Mouse (Mus musculus) thymus, postnatal 25 days (tissue): ENCODE results near the gene Btbd7.

ENCODE experiments used
- DNase-seq: peaks from one replicate; pipeline ENCODE4 v3.0.0; 2022

Btbd7 gene

DNA sequence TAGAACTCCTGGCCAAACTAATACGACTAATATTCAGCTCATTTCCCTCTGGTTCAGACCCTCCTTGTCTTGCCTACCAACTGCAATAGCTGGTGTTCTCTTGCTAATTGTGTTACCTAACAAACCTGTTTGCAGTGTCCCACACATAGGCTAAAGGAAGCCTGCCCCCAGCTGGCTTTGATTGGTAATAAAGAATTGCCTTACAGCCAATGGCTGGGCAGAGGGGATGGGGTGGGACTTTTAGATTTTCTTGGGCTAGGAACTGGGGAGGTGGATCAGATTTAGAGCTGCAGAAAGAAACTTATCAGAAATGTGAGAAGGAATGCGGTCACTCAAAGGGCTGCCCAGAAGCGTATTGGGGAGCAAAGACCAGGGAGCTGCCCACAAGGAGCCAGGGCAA lies 98.8 kb downstream of the Btbd7 start:
- DNase-seq = no peak

DNA sequence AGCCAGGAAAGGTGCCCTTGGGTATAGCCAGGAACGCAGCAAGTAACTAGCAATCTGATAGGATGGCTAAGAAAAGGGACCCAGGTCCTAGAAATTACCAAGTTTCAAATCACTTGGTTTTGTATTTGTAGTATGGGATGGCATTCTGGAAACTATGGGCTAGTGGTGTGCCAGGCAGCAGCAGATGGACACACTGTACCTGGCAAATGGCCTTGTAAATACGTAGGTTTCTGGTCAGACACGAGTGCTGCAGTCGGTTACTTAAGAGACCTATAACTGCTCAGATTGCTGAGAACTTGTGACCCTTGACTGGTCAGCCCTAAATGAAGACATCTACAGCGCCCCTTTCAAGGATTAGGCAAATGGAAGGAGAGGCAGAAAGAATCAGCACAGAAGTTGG lies 100.1 kb downstream of the Btbd7 start:
- no peak for DNase-seq

DNA sequence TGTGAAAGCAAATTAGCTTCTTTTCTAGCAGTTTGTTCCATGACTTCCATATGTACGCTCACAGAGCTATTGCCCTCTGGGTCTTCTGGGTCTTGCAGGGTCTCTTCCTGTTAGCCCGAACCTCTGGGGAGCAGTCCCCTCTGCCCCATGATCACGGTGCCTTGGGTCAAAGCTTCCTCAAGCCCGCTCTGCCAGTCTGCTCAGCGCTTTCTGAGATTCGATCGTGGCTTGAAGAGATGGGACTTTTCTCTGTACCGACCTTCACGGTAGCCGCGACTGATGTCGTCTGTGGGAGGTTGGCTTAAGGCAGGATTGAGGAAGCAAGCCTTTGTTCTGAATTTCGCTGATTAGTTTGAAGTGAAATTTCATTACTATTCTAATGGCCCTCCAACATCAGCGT lies 102.2 kb downstream of the Btbd7 start:
- no peak for DNase-seq

DNA sequence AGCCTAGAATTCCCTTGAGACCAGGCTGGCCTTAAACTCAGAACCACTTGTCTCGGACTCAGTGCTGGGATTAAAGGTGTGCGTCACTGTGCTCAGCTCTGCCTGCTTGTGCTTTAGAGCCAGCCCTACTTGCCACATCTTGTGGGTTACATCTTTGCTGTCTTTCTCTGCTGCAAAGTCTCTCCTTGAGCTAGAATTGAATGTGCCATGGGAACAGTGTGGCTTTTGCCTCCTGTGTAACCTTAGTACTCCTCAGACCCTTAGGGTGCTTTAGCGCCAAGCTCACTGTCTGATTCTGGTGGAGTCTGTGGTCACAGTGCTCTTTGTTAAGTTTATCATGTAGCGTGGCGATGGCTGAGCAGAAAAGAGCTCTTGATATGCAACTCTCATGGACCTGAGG lies 105.6 kb downstream of the Btbd7 start:
- DNase-seq = no peak

DNA sequence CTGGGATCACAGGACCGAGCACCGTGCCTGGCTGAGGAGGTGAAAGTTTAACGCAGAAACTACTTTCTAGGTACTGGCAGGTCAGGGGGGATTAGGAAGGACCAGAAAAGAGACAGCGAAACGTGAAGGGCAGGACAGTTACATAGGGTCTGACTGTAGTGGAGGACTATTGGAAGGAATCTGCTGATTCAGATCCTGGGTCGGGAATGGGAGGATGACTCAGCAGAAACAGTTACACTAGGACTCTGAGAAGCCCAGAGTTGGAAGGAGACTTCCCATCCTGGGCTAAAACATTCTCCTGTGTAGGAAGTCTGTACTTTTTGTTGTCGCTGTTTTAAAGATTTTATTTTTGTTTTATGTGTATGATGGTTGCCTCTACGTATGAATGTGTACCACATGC lies 106.7 kb downstream of the Btbd7 start:
- no peak for DNase-seq

DNA sequence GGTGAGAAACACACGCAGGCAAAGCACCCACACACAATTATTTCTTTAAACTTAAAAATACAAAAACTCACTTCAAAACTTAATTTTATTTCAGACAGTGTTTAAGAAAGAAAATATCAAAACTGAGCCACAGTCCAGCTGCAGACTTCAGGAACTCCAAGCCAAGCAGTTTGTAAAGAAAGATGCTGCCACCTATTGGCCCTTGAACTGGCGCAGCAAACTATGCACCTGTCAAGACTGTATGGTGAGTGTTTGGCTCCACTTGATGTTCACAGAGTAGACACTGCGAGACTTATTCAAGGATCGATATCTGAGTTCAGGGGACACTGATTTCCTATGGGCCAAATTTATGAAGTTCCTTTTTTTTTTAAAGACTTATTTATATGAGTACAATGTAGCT lies 109.3 kb downstream of the Btbd7 start:
- DNase-seq = peak; percentile 55

DNA sequence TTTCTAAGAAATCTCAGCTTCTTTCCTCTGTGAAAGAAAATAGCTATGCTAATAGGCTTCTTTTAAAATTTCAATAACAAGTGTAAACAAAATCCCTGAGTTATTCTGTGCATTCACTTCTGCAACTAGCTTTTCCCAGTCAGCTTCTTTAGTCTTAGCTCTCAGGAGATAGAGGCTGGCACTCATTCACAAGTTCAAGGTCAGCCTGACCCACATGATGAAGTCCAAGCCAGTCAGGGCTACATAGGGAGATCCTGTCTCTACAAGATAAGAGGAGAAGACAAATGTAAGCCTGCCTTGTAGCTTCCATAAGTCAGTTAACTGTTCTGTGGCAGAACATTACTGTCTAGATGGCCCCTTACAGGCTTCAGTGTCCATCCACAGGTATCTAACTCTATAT lies 114.6 kb downstream of the Btbd7 start:
- DNase-seq = no peak

DNA sequence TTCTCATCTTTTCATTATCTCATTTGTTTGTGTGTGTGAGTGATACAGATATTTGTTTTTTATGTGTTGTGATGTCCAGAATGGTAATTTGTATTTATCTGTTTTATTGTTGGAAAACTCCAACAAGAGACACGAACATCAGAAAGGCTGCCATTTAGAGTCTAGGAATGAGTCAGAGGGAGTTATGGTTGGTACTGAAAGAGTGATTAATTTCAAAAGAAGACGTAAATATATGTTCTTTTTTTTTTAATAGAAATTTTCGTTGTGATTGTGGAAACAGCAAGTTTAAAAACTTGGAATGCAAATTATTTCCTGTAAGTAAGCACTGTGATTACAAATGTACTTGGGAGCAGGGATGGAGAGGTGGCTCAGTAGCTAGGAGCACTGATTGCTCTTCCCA lies 116.6 kb downstream of the Btbd7 start:
- DNase-seq = no peak

DNA sequence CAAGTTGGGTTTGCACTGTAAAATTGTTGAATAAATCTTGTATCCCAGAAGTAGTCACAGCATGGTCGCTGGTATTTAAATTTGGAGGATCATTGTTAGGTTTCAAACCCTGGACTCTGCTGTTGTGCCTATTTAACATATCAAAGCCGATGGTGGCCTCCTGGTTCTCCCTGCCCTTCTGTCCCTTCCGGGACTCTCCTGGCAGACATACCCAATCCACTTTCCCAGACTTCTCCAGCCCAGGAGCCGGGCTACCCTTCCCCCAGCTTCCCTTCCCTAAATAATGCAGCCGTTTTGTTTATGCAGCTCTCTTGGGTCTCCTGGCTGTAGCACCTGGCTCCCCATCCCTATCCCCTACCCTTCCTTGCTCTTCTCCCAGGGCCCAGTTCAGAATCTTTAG lies 119.3 kb downstream of the Btbd7 start:
- no peak for DNase-seq

DNA sequence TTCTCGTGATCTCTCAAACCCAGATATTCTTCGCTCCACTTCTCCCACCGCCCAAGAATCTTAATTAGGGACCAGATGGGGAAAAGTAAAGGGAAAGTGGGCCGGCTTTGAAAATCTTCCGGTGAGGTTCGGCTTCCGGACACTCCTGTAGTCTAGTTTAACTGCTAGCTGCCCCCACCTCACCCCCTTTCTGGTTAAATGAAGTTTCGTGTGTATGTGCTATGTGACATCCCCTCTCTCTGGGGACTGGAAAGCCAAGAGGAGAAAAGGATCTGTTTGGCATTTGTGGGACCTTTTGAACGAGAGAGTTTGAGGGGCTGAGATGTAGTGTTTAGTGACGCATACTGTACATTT lies 119.9 kb downstream of the Btbd7 start, which contains the start of gene Gm20604:
Gm20604 (minus strand) TSS at position 270 of the 354 bp plus-strand sequence.
- no peak for DNase-seq

DNA sequence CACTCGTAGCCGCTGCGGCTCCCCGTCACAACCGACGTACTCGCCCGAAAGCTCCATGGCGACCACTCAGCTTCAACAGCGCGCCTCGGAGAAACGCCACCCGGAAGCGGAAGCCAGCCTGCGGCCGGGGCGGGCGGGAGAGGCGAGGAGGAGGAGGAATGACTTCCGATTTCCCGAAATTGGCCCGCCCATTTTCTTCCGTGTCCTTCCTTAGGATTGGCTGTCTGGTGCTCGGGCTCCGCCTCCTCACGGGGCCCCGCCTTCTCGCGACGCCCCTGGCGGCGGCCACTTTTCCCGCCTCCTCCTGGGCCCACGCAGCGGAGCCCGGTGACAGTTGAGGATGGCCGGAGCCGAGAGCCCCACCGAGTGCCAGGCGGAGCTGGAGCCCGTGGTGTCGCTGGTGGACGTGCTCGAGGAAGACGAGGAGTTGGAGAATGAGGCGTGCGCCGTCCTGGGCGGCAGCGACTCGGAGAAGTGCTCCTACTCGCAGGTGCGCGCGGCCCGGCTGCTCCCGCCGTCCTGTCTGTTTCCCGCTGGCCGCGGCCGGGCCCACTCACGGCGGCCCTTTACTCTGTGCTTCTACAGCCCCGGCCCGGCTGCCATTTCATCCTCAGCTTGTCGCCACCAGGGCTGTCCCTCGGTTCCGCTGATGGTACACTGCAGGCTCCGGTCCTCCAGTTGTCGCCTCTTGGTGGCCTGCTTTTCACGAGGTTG lies 120.4 kb downstream of the Btbd7 start, which contains the start of the genes Gm28051, Gon7 and Ubr7:
Gm28051 (minus strand) TSS at position 77 of the 714 bp plus-strand sequence.
Gon7 (minus strand) TSS at position 115 of the 714 bp plus-strand sequence.
Ubr7 (plus strand) TSS at position 279 of the 714 bp plus-strand sequence.
- DNase-seq = peak; percentile 96

DNA sequence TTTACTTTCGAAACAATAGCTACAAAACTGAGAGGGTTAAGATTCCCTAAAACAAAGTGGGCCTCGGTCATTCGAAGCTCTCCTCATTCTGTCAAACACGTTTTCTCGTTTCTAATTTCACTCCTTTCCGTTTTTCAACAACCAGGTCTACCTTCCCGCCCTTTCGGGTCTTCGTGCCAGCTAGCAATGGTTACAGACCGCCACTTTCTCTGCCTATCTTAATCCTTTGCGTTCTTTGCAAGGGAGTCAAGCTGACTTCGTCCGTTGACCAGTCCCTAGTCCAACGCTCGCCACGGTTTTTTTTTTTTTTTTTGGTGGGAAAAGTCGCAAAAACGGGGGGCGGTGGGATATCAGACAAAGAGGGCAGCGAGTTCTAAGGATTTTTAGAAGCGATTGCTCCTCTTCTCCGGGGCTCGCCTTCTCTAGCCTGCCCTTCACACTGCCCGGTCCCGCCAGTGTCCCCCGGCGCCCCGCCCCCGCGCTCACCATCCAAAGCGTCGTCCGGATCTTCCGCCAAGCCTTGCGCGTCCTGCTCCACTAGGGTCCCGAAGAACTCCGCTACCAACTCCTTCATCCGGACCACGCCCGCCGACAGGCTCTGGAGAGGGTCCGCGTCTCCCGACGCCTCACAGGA lies 121.1 kb downstream of the Btbd7 start:
- no peak for DNase-seq

DNA sequence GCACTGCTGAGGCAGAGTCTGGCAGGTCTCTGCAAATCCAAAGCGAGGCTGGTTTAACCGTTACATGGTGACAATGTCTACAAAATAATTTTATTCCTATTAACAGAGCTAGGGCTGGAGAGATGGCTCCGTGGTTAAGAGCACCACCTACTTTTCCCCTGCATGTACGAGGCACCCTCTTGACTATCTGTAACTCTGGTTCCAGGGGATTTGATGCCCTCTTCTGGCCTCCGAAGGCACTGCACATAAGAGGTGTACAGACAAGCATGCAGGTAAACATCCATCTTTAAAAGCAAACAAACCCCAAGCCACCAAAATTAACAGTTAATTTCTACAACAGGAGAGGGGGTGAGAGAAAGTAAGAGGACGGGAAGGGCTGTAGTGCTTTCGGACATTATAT lies 122.0 kb downstream of the Btbd7 start:
- DNase-seq = peak; percentile 54

DNA sequence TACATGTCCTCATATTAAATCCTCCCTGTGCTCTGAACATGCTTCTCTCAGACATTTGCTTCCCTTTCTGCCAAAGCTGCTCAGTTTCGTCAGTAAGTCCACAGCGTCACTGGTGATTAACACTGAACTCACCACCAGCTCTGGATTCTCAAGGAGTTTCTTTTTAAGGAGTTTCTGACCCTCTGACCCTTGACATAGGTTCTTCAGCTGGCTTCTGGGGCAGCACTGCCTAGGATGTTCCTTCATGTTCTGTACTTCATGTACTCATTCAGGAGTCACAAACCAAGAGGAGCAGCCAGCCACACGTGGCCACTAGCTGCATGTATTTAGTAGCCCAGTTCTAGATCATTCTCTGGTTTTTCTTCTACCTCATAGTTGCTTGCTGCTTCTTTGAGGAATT lies 130.0 kb downstream of the Btbd7 start:
- no peak for DNase-seq

DNA sequence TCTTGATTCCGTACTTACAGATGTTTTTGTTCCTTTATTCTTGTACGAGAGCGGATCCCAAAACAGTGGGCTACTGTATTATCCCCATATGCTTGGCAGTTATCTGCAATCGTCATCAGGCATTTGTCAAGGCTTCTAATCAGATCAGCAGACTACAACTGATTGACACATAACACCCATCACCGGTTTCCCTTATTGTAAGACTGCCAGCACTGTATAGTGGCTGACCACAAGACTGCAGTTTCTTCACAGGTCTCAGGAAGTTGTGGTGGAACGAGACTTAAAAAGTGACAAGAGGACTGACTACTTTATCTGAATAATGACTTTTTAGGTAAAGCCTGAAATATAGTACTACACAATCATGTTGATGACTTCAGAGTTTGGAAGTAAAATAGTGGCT lies 133.4 kb downstream of the Btbd7 start:
- no peak for DNase-seq

DNA sequence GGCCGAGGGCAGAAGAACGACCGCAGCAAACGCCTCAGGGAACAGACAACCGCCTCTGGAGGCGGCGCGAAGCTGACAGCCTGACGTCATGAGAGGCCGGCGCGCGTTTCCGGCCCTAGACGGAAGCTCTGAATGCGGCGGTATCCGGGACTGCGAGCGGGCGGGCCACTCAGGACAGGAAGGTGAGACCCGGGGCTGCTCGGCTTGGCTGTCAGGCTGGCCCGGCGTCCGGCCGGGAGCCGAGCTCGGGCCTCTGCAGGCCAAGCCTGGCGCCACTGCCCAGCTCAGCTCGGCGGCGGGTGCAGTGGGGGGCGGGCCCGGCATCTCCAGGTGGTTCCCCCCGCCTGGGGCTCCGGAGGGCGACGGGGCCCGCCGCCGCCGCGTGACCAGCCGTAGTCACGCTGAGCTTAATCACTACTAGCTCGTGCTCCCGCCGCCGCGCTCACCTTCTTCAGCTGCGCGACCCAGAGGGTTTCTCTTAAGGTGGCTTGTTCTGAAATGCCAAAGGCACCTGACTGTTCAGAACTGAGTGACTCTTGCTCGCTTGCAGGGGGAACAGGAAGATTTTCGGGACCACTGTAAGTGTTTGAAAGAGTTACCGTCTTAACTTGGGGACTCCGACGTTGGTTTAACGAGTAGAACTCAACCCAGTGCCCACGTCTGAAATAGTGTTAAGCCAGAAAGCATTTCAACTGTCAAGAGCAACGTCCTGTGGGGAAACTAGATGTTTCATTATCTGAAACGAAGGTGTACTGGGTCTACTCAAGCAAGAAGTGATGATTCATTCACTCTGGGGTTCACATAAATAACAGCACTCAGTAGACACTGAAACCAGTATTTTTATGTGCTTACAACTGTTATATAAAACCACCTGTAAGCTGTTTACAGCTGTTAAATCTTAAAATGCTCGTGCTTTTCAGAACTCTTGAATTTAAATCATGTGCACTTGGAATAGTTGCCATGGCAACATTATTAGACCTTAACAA lies 134.4 kb downstream of the Btbd7 start, which contains the start of the genes Moap1 and Tmem251:
Moap1 (minus strand) TSS at position 73 of the 986 bp plus-strand sequence.
Tmem251 (plus strand) TSS at position 174 of the 986 bp plus-strand sequence.
- DNase-seq = peak; percentile 89

DNA sequence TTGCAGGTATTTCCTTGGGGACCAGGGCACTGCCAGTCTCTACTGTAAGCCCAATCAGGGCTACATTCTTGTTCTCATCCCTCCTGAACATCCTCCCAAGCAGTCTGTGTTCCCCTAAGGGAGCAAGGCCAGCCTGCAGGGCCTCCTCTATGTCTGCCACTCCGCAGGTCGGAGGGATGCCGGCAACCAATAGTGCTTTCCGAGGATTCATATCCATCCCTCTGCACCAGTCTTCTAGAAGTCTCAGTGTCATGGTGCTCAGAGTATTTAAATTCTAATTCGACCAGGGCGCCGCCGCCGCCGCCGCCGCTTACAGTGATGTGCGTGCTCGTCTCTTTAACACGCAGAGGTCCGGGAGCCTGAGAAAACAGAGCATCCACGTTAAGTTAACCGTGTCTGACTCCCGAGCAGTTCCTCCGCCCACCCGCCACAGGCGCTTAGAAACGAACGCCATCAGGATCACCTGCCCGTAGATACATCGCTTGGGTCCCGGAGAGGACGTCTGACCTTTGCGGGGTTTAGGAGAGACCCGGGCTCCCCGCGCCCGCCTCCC lies 135.2 kb downstream of the Btbd7 start:
- no peak for DNase-seq

DNA sequence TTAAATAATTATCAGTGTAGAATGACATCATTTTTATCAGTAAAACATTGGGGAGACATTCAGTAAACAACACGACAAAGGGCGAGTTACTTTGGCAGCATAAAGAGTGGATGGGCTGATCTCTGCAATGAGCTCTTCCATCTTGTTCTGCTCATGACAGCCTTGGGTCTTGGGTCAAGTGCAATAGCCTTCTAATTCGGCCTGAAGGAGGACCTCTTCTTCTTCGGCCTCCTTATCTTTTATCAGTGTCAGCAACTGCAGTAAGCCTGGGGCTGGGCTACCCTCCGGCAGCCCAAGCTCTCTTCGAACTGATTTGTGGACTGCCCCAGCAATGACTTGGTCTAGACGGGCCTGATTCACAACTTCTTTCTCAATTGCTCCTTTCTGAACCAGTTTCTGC lies 136.2 kb downstream of the Btbd7 start:
- DNase-seq = no peak

DNA sequence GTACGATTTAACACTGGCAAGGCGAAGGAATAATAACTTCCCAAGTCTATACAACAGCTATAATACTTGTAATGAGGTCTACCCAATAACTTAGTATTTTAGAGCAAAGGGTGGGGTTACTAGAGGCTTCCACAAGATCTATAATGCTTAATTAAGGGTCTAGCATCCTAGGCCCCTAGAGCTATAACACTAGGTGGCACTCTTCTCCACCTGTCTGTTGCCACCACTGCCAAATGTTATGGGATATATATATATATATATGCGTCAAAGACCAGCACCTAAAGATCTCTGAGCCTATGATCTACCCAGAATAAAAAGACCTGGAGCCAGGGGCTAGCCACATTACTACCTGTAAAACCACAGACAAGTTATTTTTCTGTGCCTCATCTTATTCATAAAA lies 138.0 kb downstream of the Btbd7 start:
- DNase-seq = peak; percentile 46

DNA sequence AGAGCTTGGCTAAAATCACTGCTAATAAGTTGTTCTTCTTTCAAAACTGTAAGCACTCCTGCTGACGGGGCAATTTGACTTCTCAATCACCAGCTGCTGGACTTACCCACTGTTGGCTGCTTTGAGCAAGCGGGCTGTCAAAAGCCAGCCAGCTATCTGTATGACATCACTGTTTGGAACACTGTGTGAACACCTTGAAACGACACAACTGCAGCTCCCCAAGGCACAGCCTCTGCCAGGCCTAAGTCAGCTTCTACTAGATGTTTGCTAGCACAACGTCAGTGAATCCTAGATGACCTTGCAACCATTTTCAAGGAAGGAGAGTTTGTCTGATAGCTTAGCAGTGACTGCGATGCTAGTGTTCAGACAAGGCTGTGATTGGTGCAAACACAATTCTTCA lies 139.2 kb downstream of the Btbd7 start:
- DNase-seq = no peak

DNA sequence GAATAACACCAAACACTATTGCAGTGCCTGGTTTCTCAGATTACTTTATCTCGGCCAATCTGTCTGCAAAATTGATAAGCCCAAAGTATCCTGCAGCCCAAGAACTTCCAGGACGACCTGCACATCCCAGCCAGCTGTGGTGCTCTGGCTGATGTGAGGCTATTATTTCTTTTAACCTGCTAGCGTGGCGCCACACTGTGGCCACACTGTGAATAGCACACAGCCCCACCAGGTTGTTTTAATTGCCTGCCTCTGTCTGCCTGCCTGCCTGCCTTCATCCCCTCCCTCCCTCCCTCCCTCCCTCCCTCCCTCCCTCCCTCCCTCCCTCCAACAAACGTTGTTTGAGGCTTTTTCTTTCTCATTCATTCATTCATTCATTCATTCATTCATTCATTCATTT lies 144.9 kb downstream of the Btbd7 start:
- DNase-seq = peak; percentile 70

DNA sequence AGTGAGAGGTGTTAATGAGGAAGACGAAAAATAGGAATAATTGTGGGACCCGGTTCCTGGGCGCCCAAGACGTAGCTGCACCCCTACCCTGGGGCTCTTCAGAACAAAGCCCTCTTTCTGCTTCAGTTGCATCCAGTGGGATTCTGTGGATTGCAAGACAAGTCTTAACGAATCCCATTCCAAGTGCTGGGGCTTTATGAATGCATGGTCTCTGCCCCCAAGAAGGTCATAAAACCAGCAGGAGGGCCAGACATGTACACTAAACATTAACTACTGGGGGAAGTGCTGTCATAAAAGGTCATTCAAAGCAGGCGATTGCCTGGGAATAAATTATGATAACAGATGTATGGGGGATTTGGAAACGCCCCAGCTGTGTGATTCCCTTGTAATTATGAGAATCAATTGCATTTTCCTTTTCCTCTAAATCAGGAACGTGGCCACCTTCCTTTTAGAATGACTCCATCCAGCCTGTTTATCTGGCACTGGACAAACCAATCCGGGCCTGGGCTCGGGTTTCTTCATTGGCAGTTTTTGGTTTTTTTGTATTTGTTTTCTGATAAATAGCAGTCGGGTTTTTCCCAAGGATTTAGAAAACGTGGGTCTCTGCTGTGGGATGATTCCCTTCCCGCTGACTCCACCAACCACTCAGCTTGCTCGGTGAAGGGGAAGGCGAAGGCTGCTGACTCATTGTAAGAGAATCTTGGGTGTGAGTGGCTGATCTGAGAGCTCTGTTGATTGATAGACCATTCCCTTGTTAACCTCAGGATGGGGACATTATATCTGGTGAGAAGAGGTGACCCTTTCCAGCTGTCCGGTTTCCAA lies 147.3 kb downstream of the Btbd7 start:
- no peak for DNase-seq
